Mouse (Mus musculus) midbrain, embryonic 10.5 days (tissue): ENCODE measurements at regions not wholly inside any gene's neighbourhood (a gene's known extent, or its start where the extent isn't known, plus 50 kb on each side); places are given as distances from the start of the nearest gene placed in this dataset.
A peak's percentile ranks its signal among the peaks of the same experiment; 100 is the strongest.

ENCODE experiments used
- DNase-seq: peaks from one replicate; pipeline ENCODE4 v3.0.0-alpha.2; 2017; ENCODE audit warnings: low spot score
- H3K27ac ChIP-seq: fragments of 300-500 bp; sonication (generic); replicated peaks from 2 replicates; pipeline ENCODE4 v1.5.1; 2016; ENCODE audit warnings: mild to moderate bottlenecking
- H3K27me3 ChIP-seq: fragments of 300-500 bp; sonication (generic); 2 replicates; pipeline ENCODE4 v1.6.1; 2016; ENCODE audit warnings: low read depth, mild to moderate bottlenecking; ENCODE audit not compliant: poor library complexity, severe bottlenecking
- H3K36me3 ChIP-seq: fragments of 300-500 bp; sonication (generic); 2 replicates; pipeline ENCODE4 v1.6.1; 2016; ENCODE audit warnings: mild to moderate bottlenecking, moderate library complexity
- H3K4me1 ChIP-seq: fragments of 300-500 bp; sonication (generic); 2 replicates; pipeline ENCODE4 v1.6.1; 2016
- H3K4me3 ChIP-seq: fragments of 300-500 bp; sonication (generic); 2 replicates; pipeline ENCODE4 v1.5.1; 2016; ENCODE audit warnings: mild to moderate bottlenecking, moderate library complexity
- H3K9me3 ChIP-seq: fragments of 300-500 bp; sonication (generic); replicated peaks from 2 replicates; pipeline ENCODE4 v1.6.1; 2016; ENCODE audit warnings: mild to moderate bottlenecking
- WGBS: fragments of 180-500 bp; shearing (Covaris S2); methylation state at CpG from one replicate; pipeline ENCODE4 v1.1.7; 2016; 5-methylcytosine and 5-hydroxymethylcytosine counted together

DNA sequence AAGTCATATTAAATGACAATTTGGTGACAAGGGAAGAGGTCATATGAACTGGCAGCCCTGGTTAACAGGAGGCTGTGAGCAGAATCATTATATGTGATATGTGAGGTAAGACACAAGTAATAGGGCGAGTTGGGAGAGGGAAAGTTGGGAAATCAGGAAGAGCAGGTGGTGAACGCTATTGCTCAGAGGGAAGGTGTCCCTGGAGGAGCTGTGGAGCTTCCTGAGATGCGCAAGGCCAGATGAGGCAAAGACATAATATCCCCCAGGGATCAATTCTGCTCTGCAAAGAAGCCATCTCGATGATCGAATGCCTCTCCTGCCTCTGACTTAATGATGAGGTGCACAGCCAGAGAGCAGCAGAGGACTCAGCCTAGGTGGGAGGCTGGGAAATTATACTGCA is 285.1 kb upstream of the Myt1l start:
- Histone ChIP-seq H3K9me3 (no peaks in the 10 kb centered on the region), H3K27ac (no peak overlapping the region), H3K4me1 (peaks cover 23% of the 10 kb centered on the region), H3K36me3 (no peaks in the 10 kb centered on the region), H3K4me3 (no peak overlapping the region), H3K27me3 (no peaks in the 10 kb centered on the region)
- WGBS, result 88% methylated on average over 5 of the region's 5 CpGs
- DNase-seq, result no peak

DNA sequence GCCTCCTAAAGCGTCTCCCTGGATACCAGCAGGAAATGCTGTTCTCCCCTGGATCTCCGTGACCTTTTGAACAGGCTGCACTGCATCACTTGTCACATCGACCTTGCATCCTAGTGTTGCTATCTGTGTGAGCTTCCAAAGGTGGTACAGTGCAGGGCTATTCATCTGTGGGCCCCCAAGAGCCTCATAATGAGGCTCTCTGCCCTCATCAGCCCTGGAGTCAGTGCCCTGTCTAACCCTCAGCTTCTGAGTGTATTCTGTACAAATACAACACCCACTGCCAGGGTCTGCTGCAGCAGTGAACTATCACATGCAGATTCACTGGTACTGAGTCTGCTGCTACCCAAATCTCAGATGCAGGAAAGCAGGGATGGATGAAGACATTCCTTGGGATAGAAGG is 282.1 kb upstream of the Myt1l start:
- no peak overlapping the region for H3K27ac ChIP-seq
- 54% methylated on average over 3 of the region's 3 CpGs for WGBS
- H3K4me3 ChIP-seq, result no peak overlapping the region
- H3K27me3 ChIP-seq, result no peaks in the 10 kb centered on the region
- H3K36me3 ChIP-seq, result no peaks in the 10 kb centered on the region
- H3K9me3 ChIP-seq, result no peaks in the 10 kb centered on the region
- DNase-seq, result no peak
- H3K4me1 ChIP-seq, result peaks cover 10% of the 10 kb centered on the region

DNA sequence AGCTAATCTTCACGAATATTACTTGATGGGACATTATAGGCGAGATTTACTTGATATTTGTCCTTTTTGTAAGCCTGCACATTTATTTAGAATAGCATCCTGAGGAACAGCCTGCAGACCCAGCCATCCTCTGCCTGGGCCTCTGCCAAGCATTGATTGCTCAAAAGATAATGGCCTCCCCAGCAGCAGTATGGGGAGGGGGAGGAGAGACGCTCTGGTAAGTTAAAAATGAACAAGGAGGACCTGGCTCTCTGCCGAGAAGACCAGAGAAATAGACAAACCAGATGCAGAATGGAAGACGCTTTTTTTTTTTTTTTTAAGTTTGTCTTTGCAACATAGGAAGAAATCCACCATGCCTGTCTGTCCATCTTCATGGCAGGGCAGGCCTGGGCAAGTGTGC is 280.8 kb upstream of the Myt1l start:
- H3K4me3 ChIP-seq, result no peak overlapping the region
- peaks cover 10% of the 10 kb centered on the region for H3K4me1 ChIP-seq
- H3K27ac ChIP-seq, result no peak overlapping the region
- H3K9me3 ChIP-seq, result no peaks in the 10 kb centered on the region
- DNase-seq, result no peak
- WGBS, result 82% methylated on average over 5 of the region's 5 CpGs
- H3K36me3 ChIP-seq, result no peaks in the 10 kb centered on the region
- H3K27me3 ChIP-seq, result no peaks in the 10 kb centered on the region

DNA sequence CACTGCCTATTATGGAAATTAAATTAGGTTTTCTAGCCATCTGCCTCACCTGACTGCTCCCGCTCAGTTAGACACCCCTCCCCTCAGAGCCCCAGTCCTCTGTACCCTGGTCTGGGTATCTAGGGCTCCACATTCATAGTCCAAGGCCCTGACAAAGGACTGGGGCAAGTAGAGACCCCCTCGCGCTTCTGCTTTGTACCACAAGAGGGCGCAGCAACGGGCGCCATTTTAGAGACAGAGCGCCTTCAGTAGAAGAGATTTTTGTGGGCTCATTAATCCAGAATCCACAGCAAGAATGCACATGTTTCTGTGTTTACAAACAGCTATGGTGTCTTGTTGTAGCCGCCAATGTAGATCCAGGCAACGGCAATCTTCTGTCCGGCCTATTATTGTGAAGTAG is 279.7 kb upstream of the Myt1l start:
- no peaks in the 10 kb centered on the region for H3K36me3 ChIP-seq
- H3K27ac ChIP-seq, result no peak overlapping the region
- 88% methylated on average over 10 of the region's 10 CpGs for WGBS
- no peaks in the 10 kb centered on the region for H3K9me3 ChIP-seq
- H3K4me3 ChIP-seq, result no peak overlapping the region
- DNase-seq, result no peak
- H3K27me3 ChIP-seq, result no peaks in the 10 kb centered on the region
- H3K4me1 ChIP-seq, result peaks cover 10% of the 10 kb centered on the region

DNA sequence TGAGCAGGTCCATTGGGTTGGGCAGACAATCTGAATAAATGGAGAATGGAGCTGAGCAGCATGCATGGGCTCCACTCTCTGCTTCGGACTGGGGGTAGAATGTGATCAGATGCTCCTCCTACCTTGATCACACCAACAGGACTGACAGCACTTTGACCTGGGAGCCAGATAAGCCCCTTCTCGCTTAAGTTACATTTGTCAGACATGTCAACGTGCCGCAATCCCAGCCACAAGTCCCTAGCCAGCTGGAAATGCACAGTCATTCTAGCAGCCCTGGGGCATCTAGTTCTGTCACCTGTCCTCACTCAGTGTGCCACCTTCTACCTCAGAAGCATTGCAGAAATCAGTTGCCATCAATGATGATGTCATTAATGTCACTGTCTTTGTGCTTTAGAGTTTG is 272.1 kb upstream of the Myt1l start:
- no peaks in the 10 kb centered on the region for H3K36me3 ChIP-seq
- H3K4me1 ChIP-seq, result peaks cover 26% of the 10 kb centered on the region
- no peaks in the 10 kb centered on the region for H3K9me3 ChIP-seq
- no peak overlapping the region for H3K27ac ChIP-seq
- no peaks in the 10 kb centered on the region; the same call in 1 of the 2 replicates for H3K27me3 ChIP-seq
- DNase-seq, result no peak
- 86% methylated on average over 4 of the region's 4 CpGs for WGBS
- no peak overlapping the region for H3K4me3 ChIP-seq

DNA sequence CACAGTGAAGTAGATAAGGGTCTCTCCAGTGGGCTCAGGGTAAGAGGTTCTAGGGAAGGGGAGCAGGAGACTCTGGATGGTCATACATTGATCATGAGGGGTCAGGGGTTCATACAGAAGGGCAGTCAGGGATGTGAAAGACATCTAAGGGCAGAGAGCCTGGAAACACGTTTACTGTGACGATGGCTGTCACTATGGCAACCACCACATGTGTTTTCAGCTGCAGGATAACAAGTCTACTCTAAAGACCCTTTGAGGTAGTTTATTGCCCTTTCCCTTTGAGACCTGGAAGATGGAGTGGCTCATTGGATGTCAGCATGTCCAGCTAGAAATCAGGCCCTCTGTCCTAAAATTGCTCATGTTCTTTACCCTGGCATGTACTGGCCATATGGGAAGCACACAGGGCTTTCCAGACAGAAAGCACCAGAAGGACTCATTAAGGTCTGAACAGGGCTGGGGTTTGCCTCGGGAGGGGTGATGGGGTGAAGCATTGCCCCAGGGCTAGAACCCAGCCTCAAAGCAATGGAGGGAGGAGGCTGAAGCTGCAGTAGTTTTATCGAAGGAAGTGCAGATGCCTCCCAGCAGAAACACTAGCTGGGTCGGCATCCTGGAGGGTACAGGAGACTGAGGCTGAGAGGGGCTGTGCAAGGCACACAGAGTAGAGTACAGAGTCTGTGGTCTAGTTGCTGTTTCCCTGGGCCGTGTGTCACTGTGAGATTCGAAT is 271.0 kb upstream of the Myt1l start:
- Histone ChIP-seq H3K36me3 (no peaks in the 10 kb centered on the region), H3K27ac (peak overlapping the region; percentile 82), H3K9me3 (no peaks in the 10 kb centered on the region), H3K4me1 (peaks cover 26% of the 10 kb centered on the region), H3K4me3 (no peak overlapping the region), H3K27me3 (no peaks in the 10 kb centered on the region; the same call in 1 of the 2 replicates)
- peak; percentile 50 for DNase-seq
- 29% methylated on average over 7 of the region's 7 CpGs for WGBS

DNA sequence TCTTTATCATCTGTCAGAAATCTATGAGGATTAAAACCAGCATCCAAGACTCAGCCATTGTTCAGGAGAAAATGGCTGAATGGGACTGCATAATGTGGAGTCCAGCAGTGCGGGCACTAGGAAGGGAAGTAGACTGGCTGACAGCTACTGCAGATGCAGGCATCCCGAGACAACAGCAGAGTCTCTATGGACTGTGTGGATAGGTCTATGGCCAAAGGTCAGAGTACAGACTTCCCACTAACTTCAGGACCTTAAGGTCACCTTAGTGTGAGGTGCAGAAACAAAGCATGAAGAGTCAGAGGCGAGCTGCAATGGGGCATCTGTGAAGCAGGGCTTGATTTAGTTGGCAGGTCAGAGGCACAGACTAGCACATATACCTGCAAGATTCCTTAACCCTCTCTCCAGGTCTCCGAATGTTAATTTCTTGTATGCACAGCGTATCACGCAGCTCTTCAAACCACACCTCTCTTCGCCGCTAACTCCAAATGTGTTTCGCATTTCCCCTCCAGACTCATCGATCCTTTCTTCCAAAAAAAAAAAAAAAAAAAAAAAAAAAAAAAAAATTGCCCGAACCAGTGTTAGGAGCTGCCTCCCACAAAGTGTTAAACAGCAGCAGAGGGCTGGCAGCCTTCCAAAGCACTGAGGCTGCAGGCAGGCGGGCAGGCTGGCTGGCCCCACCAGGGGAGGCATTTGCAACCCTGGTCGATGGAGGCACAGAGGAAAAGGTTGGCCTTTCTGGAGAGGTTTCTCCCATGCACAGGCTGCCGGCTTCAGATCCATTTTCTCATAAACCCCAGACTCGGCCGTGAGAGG is 270.2 kb upstream of the Myt1l start:
- H3K27me3 ChIP-seq, result no peaks in the 10 kb centered on the region; the same call in 1 of the 2 replicates
- peaks cover 26% of the 10 kb centered on the region for H3K4me1 ChIP-seq
- WGBS, result 35% methylated on average over 16 of the region's 16 CpGs
- H3K27ac ChIP-seq, result peak overlapping the region; percentile 82
- H3K4me3 ChIP-seq, result 0 out of 2 replicates have a peak overlapping the region, but pooled peaks have one; percentile 7
- no peaks in the 10 kb centered on the region for H3K36me3 ChIP-seq
- no peaks in the 10 kb centered on the region for H3K9me3 ChIP-seq
- peak; percentile 55 for DNase-seq

DNA sequence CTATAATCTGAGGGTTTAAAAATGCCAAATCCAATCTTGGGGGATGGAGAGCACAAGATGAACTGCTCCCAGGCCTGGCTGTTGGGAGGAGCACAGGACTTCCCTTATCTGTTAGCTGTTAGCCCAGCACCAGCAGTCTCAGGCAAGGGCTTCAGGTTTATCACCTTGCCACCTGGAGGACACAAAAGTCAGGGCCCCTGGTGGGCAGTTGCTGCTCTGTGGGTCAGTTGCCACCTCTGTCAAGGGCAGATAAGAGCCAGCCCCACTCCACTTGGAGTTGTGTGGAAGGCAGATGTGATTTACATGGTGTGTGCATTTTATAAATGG is 269.7 kb upstream of the Myt1l start:
- H3K4me3 ChIP-seq, result no peak overlapping the region
- H3K27ac ChIP-seq, result peak overlapping the region; percentile 66
- peaks cover 26% of the 10 kb centered on the region for H3K4me1 ChIP-seq

DNA sequence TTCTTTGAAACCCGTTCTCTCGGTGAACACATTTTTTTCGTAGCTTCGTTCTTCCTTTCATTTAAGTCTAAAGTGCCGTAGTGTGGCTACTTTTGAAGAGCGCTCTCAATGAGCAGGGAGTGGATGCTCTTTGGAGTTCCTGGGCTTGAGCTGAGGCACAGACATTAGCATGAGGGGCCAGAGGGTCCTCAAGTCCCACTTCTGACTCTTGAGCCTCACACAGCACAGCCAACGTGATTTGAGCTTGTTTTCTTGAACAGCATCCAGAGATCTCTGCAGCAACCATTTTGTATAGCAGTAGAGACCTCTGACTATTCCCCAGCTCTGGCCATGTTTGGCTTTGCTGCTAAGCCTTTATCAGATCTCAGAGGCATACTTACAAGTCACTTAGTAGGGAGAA is 269.2 kb upstream of the Myt1l start:
- Histone ChIP-seq H3K9me3 (no peaks in the 10 kb centered on the region), H3K27ac (peak overlapping the region; percentile 66), H3K4me3 (no peak overlapping the region), H3K4me1 (peaks cover 26% of the 10 kb centered on the region), H3K36me3 (no peaks in the 10 kb centered on the region), H3K27me3 (no peaks in the 10 kb centered on the region; the same call in 1 of the 2 replicates)
- DNase-seq, result no peak
- 88% methylated on average over 7 of the region's 7 CpGs for WGBS

More for the DNA sequence above, 269.7 kb upstream of the Myt1l start:
- Histone ChIP-seq H3K9me3 (no peaks in the 10 kb centered on the region), H3K27me3 (no peaks in the 10 kb centered on the region; the same call in 1 of the 2 replicates), H3K36me3 (no peaks in the 10 kb centered on the region)
- no peak for DNase-seq

DNA sequence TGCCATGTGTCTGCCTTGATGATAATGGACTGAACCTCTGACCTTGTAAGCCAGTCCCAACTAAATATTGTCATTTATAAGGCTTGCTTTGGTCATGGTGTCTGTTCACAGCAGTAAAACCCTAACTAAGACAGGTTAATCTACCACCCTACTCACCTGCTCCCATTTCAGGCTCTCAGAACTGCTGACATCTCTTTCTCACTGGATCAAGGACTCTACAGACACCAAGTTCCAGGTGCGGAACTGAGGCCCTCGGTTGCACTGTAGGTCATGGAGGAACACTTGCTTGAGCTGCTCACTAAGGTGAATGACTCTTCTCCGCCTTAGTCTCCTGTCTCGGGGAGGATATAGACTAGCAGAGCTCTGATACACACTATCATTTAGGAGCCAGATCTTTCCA is 254.0 kb upstream of the Myt1l start:
- H3K27me3 ChIP-seq, result 0 out of 2 replicates have a peak, but pooled peaks cover 11% of the 10 kb centered on the region
- no peak overlapping the region for H3K4me3 ChIP-seq
- peaks cover under 1% of the 10 kb centered on the region for H3K4me1 ChIP-seq
- H3K27ac ChIP-seq, result no peak overlapping the region
- 94% methylated on average over 4 of the region's 4 CpGs for WGBS
- no peak for DNase-seq
- H3K9me3 ChIP-seq, result no peaks in the 10 kb centered on the region
- H3K36me3 ChIP-seq, result no peaks in the 10 kb centered on the region

DNA sequence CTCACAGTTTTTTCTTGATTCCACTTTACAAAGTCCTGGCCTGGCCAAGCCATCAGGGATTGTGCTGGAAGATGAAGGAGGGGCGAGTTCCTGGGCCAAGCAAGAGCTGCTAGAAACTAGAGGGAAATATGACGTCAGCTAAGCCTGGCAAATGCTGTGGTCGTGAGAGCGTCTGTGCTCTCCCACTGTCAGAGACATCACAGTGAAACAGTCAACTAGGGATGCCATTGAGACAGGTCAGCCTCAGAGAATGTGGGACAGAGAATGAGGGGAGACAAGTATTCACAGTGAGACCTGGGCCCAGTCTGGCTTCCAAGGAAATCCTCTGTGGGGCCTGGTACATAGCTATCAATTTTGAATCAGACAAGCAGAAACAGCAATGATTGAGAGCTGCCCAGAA is 252.5 kb upstream of the Myt1l start:
- Histone ChIP-seq H3K27ac (no peak overlapping the region), H3K27me3 (peaks cover 14% of the 10 kb centered on the region; the same call in 1 of the 2 replicates), H3K4me1 (peaks cover 16% of the 10 kb centered on the region), H3K36me3 (no peaks in the 10 kb centered on the region), H3K4me3 (no peak overlapping the region), H3K9me3 (no peaks in the 10 kb centered on the region)
- 83% methylated on average over 4 of the region's 4 CpGs for WGBS
- no peak for DNase-seq

DNA sequence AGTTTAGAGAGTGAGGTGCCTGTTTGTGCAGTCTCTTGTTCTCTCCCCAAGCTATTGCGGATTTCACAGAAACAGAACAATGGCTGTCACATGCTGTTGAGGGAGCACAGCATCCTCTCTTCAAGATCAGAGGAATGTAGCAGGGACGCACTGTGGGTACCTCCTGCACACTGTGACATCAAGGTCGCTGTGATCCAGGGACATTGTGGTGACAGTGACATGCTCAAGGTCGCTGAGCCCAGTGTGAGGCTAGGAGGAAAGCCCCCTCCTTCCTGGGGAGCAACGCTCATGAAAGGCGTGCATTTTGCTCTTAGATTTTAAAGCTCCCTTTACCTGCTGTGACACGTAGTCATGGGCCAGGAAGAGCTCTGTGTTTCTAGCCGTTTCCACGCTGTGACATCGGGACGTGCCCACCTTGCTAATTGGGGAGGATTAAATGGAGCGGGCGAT is 248.5 kb upstream of the Myt1l start:
- H3K27ac ChIP-seq, result peak overlapping the region; percentile 77
- DNase-seq, result no peak
- H3K4me1 ChIP-seq, result peaks cover 23% of the 10 kb centered on the region
- peaks cover 21% of the 10 kb centered on the region for H3K27me3 ChIP-seq
- H3K4me3 ChIP-seq, result peak overlapping the region; percentile 44
- H3K36me3 ChIP-seq, result no peaks in the 10 kb centered on the region
- H3K9me3 ChIP-seq, result no peaks in the 10 kb centered on the region
- 8% methylated on average over 13 of the region's 13 CpGs for WGBS
